Mouse (Mus musculus) embryo, embryonic 11 days (tissue): ENCODE measurements at regions not wholly inside any gene's neighbourhood (a gene's known extent, or its start where the extent isn't known, plus 50 kb on each side); places are given as distances from the start of the nearest gene placed in this dataset.
"Not testable (repeated sequence)": the region's sequence is repeated elsewhere in the genome, so short reads cannot be mapped to it uniquely, and the experiment has no call there.

ENCODE experiments used
- DNase-seq: peaks from one replicate; pipeline ENCODE4 v3.0.0-alpha.2; 2015

GRCm38 (mm10) chr6:117706006-117706405 lies 135.0 kb upstream of the Zfp637 start:
- no peak for DNase-seq

GRCm38 (mm10) chr6:117709212-117709611 lies 131.8 kb upstream of the Zfp637 start:
- DNase-seq, result no peak

GRCm38 (mm10) chr6:117715056-117715777 lies 125.8 kb upstream of the Zfp637 start:
- no peak for DNase-seq

- DNase-seq, result not testable (repeated sequence)
Observed at GRCm38 (mm10) chr6:117716422-117716821, 124.6 kb upstream of the Zfp637 start.

- DNase-seq, result not testable (repeated sequence)
Observed at GRCm38 (mm10) chr6:117752338-117752737, 88.6 kb upstream of the Zfp637 start.

- DNase-seq, result not testable (repeated sequence)
Observed at GRCm38 (mm10) chr6:117755682-117756081, 85.3 kb upstream of the Zfp637 start.

- no peak for DNase-seq
Observed at GRCm38 (mm10) chr6:117756176-117756575, 84.8 kb upstream of the Zfp637 start.

GRCm38 (mm10) chr6:117758516-117758915 lies 82.5 kb upstream of the Zfp637 start:
- peak; percentile 60 for DNase-seq

GRCm38 (mm10) chr6:117771506-117771905 lies 69.5 kb upstream of the Zfp637 start:
- no peak for DNase-seq

- DNase-seq, result no peak
Observed at GRCm38 (mm10) chr6:117772396-117772795, 68.6 kb upstream of the Zfp637 start.

GRCm38 (mm10) chr6:117775304-117776050 lies 65.5 kb upstream of the Zfp637 start:
- no peak for DNase-seq

- no peak for DNase-seq
Observed at GRCm38 (mm10) chr6:117778027-117778426, 63.0 kb upstream of the Zfp637 start.

- DNase-seq, result no peak
Observed at GRCm38 (mm10) chr6:117778481-117778880, 62.5 kb upstream of the Zfp637 start.

- no peak for DNase-seq
Observed at GRCm38 (mm10) chr6:117779020-117779419, 62.0 kb upstream of the Zfp637 start.

- DNase-seq, result no peak
Observed at GRCm38 (mm10) chr6:117788580-117789540, 52.1 kb upstream of the Zfp637 start.

- no peak for DNase-seq
Observed at GRCm38 (mm10) chr6:117790581-117790980, 50.4 kb upstream of the Zfp637 start.
